Comparison of ENCODE assay signal across 1 mouse cellular context in genomic region chr5:77261137-77261536, GRCm38 (mm10).
TF ChIP-seq lines count a peak whose summit lies in the region.

No protein-coding gene starts in this region.

TF ChIP-seq in MEL, 35 proteins besides CTCF, POLR2A, EP300 and RAD21 (continued from another document):
- TF ChIP-seq POLR2AphosphoS2 (IDR thresholded peaks at IDR 0.05; ENCODE audit: low read length) (no peak), MAX (IDR thresholded peaks at IDR 0.05; ENCODE audit: low read length) (no peak), HCFC1 (IDR thresholded peaks at IDR 0.05; ENCODE audit: low read depth, low read length) (no peak), E2F4 (IDR thresholded peaks at IDR 0.05; ENCODE audit: borderline replicate concordance, low read depth, low read length) (no peak), MEF2A (IDR thresholded peaks at IDR 0.05; ENCODE audit: extremely low read depth, insufficient replicate concordance, low read depth, low read length, poor library complexity, severe bottlenecking) (no peak), ELF1 (IDR thresholded peaks at IDR 0.05; ENCODE audit: low read depth, low read length) (peak; percentile 52; the same call in 1 of the 2 replicates)
